Mouse (Mus musculus) olfactory bulb, adult 2 months (tissue): ENCODE data around the gene Phf2.

Experiments
- CTCF ChIP-seq: fragments of 200-500 bp; IDR thresholded peaks from 2 replicates; pipeline ENCODE4 v1.5.1; 2012; ENCODE audit warnings: low read depth, mild to moderate bottlenecking, low read length, moderate library complexity; ENCODE audit not compliant: insufficient read depth
- POLR2A ChIP-seq: fragments of 200-500 bp; IDR thresholded peaks from 2 replicates; pipeline ENCODE4 v1.6.1; 2012; ENCODE audit warnings: mild to moderate bottlenecking, low read depth, low read length, moderate library complexity; ENCODE audit not compliant: insufficient read depth

DNA sequence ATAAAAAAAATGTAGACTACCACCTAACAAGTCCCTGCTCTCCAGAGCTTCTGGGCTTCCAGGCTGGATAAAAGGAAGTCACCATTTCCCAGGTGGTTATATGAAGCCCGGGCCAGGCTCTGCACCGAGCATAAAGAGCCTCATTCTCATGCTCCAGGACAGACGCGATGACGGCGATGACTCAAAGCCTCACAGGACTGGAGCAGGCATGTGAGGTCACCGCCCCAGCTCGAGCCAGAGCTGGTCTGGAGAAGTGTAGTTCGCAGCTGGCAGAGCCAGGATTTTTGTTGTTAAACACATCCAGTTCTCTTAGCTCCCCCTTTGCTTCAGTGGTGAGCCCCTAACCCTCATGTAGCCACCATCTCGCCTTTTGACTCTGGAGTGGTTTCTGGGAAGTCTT lies 48.6 kb downstream of the Phf2 start:
- TF ChIP-seq CTCF: no peak
- TF ChIP-seq POLR2A: no peak
